Mouse (Mus musculus) liver, embryonic 15.5 days (tissue): ENCODE measurements around the gene Myh9. TPM values are rescaled to one million over a fixed set of nuclear protein-coding genes. Genes with fewer than 3 reads are reported as not detected.

ENCODE experiments used
- ATAC-seq: fragments of 200-750 bp; cut with Nextera tagmentation; 2 replicates; pipeline ENCODE4 v1.8.0; 2017; ENCODE audit warnings: moderate number of reproducible peaks, mild to moderate bottlenecking, moderate library complexity; ENCODE audit not compliant: insufficient read depth
- H3K27ac ChIP-seq: fragments of 300-500 bp; sonication (generic); replicated peaks from 2 replicates; pipeline ENCODE4 v1.5.1; 2015; ENCODE audit warnings: mild to moderate bottlenecking, inconsistent platforms
- H3K27me3 ChIP-seq: fragments of 300-500 bp; sonication (generic); 2 replicates; pipeline ENCODE4 v1.6.1; 2015; ENCODE audit warnings: mild to moderate bottlenecking, inconsistent platforms
- H3K36me3 ChIP-seq: fragments of 300-500 bp; sonication (generic); replicated peaks from 2 replicates; pipeline ENCODE4 v1.6.1; 2015; ENCODE audit warnings: moderate library complexity, mild to moderate bottlenecking, inconsistent platforms
- H3K4me1 ChIP-seq: fragments of 300-500 bp; sonication (generic); replicated peaks from 2 replicates; pipeline ENCODE4 v1.6.1; 2015; ENCODE audit warnings: inconsistent platforms
- H3K4me2 ChIP-seq: fragments of 300-500 bp; sonication (generic); 2 replicates; pipeline ENCODE4 v1.6.1; 2015; ENCODE audit warnings: moderate library complexity, mild to moderate bottlenecking, inconsistent platforms
- H3K4me3 ChIP-seq: fragments of 300-500 bp; sonication (generic); replicated peaks from 2 replicates; pipeline ENCODE4 v1.5.1; 2015; ENCODE audit warnings: mild to moderate bottlenecking, inconsistent platforms
- H3K9ac ChIP-seq: fragments of 300-500 bp; sonication (generic); 2 replicates; pipeline ENCODE4 v1.6.1; 2015; ENCODE audit warnings: moderate library complexity, mild to moderate bottlenecking, inconsistent platforms
- H3K9me3 ChIP-seq: fragments of 300-500 bp; sonication (generic); replicated peaks from 2 replicates; pipeline ENCODE4 v1.6.1; 2016; ENCODE audit warnings: inconsistent platforms
- WGBS: fragments of 180-500 bp; shearing (Covaris S2); methylation state at CpG from one replicate; pipeline ENCODE4 v1.1.7; 2015; ENCODE audit warnings: mixed read lengths; ENCODE audit not compliant: insufficient replicate concordance; 5-methylcytosine and 5-hydroxymethylcytosine counted together
- polyA plus RNA-seq: library from polyadenylated mRNA; unstranded; fragments of >200 nt; fragmentation: Nextera tagmentation; extraction: Ambion mirVana; gene quantifications from 2 replicates; pipeline ENCODE4 v1.2.1, GENCODE M21; 2015

The Myh9 gene
- polyA plus RNA-seq, 1 experiment from 2014 or later = 19.5 TPM

DNA sequence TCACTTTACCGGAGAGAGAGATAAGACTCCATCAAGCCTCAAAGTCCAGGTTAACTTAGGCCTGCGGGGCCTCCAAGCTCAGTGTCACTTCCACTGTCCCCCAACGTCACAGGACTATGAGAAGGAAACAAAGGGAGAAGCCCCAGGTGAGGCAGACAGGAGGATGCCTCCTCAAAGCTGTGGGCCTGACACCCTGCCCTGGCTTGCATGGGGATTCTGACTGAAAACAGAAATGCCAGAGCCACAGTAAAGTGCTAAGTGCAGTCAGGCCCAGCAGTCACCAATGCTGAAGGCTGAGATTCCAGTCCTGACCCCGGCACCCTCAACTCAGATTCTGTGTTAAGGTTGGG is 25.4 kb downstream of the Myh9 start:
- Histone ChIP-seq H3K27ac (no peak overlapping the region; the same call in none of the 2 replicates), H3K9me3 (no peaks in the 10 kb centered on the region), H3K4me3 (no peak overlapping the region), H3K9ac (no peak overlapping the region), H3K4me1 (peaks cover 83% of the 10 kb centered on the region), H3K27me3 (no peaks in the 10 kb centered on the region), H3K4me2 (peak overlapping the region; percentile 30), H3K36me3 (peaks cover 31% of the 10 kb centered on the region)
- WGBS = 37% methylated on average over 4 of the region's 4 CpGs
- ATAC-seq = no peak

- Histone ChIP-seq H3K27ac (peak overlapping the region; percentile 57), H3K27me3 (no peaks in the 10 kb centered on the region), H3K4me1 (peaks cover 78% of the 10 kb centered on the region), H3K9ac (no peak overlapping the region), H3K9me3 (no peaks in the 10 kb centered on the region), H3K4me3 (no peak overlapping the region), H3K36me3 (peaks cover 37% of the 10 kb centered on the region), H3K4me2 (peak overlapping the region; percentile 30)
- ATAC-seq = no peak
- 38% methylated on average over 17 of the region's 17 CpGs for WGBS
Observed at GRCm38 (mm10) chr15:77815867-77816600, 25.9 kb downstream of the Myh9 start.

- no peaks in the 10 kb centered on the region for H3K27me3 ChIP-seq
Observed at GRCm38 (mm10) chr15:77813639-77814375, 28.2 kb downstream of the Myh9 start.

DNA sequence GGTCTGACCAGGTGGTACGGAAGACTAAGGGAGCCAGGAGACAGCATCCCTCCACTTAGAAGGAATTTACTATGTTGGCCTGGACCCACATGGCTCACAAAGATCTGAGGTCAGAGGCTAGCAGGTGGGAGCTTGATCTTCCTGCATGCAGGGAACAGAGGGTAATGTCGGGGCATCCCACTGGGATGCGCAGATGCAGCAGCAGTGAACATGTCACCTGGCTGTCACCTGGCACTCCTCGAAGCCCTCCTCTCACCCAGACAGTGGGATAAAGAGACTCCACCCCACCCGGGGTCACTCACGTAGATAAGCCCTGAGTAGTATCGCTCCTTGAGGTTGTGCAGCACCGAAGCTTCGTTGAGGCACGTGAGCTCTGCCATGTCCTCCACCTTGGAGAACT is 29.4 kb downstream of the Myh9 start:
- Histone ChIP-seq H3K36me3 (peaks cover 62% of the 10 kb centered on the region), H3K27ac (no peak overlapping the region), H3K4me3 (no peak overlapping the region), H3K4me1 (peaks cover 49% of the 10 kb centered on the region), H3K9ac (no peak overlapping the region), H3K27me3 (no peaks in the 10 kb centered on the region), H3K9me3 (no peaks in the 10 kb centered on the region), H3K4me2 (no peak overlapping the region)
- ATAC-seq = no peak
- 75% methylated on average over 10 of the region's 10 CpGs for WGBS

More at GRCm38 (mm10) chr15:77813639-77814375, 28.2 kb downstream of the Myh9 start:
- H3K9ac ChIP-seq = no peak overlapping the region
- H3K4me1 ChIP-seq = peaks cover 59% of the 10 kb centered on the region
- 68% methylated on average over 6 of the region's 6 CpGs for WGBS
- H3K4me2 ChIP-seq = no peak overlapping the region
- 0 out of 2 replicates have a peak overlapping the region, but pooled peaks have one; percentile 29 for H3K27ac ChIP-seq
- peaks cover 50% of the 10 kb centered on the region for H3K36me3 ChIP-seq
- H3K9me3 ChIP-seq = no peaks in the 10 kb centered on the region
- ATAC-seq = no peak
- no peak overlapping the region for H3K4me3 ChIP-seq

- ATAC-seq = no peak
- peaks cover 47% of the 10 kb centered on the region for H3K4me1 ChIP-seq
- peaks cover 76% of the 10 kb centered on the region for H3K36me3 ChIP-seq
- WGBS = 77% methylated on average over 11 of the region's 11 CpGs
- H3K9ac ChIP-seq = no peak overlapping the region
- H3K4me2 ChIP-seq = no peak overlapping the region
- no peak overlapping the region for H3K4me3 ChIP-seq
- no peaks in the 10 kb centered on the region for H3K9me3 ChIP-seq
- H3K27ac ChIP-seq = no peak overlapping the region
- H3K27me3 ChIP-seq = no peaks in the 10 kb centered on the region
Observed at GRCm38 (mm10) chr15:77811099-77811760, 30.7 kb downstream of the Myh9 start.

GRCm38 (mm10) chr15:77810416-77811098 is 31.4 kb downstream of the Myh9 start:
- no peak for ATAC-seq
- Histone ChIP-seq H3K9ac (no peak overlapping the region), H3K4me2 (no peak overlapping the region), H3K9me3 (no peaks in the 10 kb centered on the region), H3K4me3 (no peak overlapping the region), H3K36me3 (peaks cover 83% of the 10 kb centered on the region), H3K27ac (no peak overlapping the region), H3K27me3 (no peaks in the 10 kb centered on the region), H3K4me1 (peaks cover 42% of the 10 kb centered on the region)
- WGBS = 78% methylated on average over 17 of the region's 17 CpGs

DNA sequence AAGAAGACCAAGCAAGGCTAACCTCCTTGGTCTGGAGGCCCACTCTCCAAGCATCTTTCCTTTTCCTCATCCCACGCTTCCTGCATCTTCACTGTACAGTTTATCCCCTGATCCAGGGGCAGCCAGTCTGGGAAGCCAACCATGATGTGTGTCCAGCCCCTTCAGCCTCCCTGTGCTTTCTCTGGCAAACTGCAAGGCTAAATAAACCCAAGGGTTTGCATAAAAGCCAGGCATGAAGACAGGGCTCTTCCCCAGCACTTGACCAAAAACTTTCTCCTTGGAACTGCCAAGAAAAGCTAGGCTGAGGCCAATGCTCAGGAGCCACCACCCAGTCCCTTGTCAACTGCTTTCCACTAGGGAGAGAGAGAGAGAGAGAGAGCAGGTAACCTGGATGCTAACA is 32.5 kb downstream of the Myh9 start:
- Histone ChIP-seq H3K4me1 (peaks cover 40% of the 10 kb centered on the region), H3K27ac (no peak overlapping the region), H3K4me3 (no peak overlapping the region), H3K9ac (no peak overlapping the region), H3K27me3 (no peaks in the 10 kb centered on the region), H3K36me3 (peaks cover 94% of the 10 kb centered on the region), H3K4me2 (no peak overlapping the region), H3K9me3 (no peaks in the 10 kb centered on the region)
- 94% methylated on average over 1 of the region's 1 CpGs for WGBS
- ATAC-seq = no peak

DNA sequence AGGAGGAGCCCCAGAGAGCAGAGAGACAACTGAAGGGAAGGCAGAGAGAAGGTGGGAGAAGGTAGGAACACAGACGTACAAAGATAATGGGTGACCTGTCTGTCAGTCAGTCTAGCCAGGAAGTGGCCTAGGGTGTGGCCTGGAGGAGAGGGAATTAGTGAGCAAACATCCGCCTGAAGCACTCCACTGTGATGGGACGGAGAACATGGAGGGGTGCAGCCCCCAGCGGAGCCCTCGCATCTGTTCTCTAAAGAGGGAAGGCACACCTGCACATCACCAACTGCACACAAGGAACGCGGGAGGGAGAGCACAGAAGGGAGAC is 34.8 kb downstream of the Myh9 start:
- Histone ChIP-seq H3K4me2 (no peak overlapping the region), H3K4me1 (peaks cover 42% of the 10 kb centered on the region), H3K9me3 (no peaks in the 10 kb centered on the region), H3K27me3 (no peaks in the 10 kb centered on the region), H3K36me3 (peaks cover 98% of the 10 kb centered on the region), H3K4me3 (no peak overlapping the region), H3K27ac (no peak overlapping the region), H3K9ac (no peak overlapping the region)
- ATAC-seq = no peak
- WGBS = 67% methylated on average over 7 of the region's 7 CpGs

DNA sequence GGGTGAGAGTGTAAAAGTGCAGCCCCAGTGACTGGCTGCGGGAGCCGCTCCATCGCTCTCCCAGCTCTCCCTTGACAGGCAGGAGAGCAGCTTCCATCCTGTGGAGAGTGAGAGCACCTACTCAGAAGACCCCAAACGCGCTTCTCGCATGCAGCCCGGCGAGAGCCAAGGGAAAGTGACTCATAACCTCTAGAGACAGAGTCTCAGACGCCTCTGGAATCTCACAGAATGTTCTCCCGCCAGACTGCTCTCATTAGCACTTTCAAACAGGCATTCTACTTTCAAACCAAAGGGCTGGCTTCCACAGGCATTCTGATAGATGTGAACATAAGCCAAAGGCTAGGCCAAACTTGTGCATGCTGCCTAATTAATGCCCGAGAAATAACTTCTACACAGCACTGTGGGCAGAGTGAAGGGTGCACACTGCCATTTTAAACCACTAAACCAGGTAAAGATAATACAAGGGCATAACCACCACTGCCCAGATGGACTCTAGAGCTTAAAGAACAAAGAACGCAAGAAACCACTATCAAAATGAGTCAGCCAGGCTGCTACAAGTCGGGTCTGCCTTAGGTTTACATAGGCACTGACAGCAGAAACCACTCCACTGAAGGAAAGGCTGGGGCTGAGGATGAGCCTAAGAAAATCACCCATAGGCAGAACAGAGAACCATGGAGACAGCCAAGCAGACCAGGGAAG is 35.3 kb downstream of the Myh9 start:
- H3K27ac ChIP-seq = no peak overlapping the region
- 70% methylated on average over 13 of the region's 13 CpGs for WGBS
- no peaks in the 10 kb centered on the region for H3K27me3 ChIP-seq
- H3K4me3 ChIP-seq = no peak overlapping the region
- ATAC-seq = no peak
- no peak overlapping the region for H3K9ac ChIP-seq
- no peak overlapping the region for H3K4me2 ChIP-seq
- peaks cover 48% of the 10 kb centered on the region for H3K4me1 ChIP-seq
- no peaks in the 10 kb centered on the region for H3K9me3 ChIP-seq
- H3K36me3 ChIP-seq = peaks cover 98% of the 10 kb centered on the region

DNA sequence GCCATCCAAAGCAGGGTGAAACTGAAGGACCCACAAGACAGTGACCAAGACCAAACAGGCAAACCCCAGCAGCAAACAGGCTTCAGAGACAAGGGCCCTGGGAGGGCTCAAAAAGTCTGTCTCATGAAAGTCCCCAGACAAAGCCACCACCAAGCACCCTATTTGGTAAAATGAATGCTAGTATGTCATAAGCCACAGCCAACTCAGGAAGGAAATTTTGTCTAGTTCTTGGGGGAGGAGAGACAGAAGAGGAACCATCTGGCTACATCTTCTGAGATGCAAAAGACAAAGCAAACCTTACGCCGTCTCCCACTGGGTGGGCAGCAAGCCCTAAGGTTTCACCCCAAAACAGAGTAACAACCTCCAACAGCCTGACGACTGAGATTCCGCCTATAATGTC is 36.3 kb downstream of the Myh9 start:
- 79% methylated on average over 4 of the region's 4 CpGs for WGBS
- Histone ChIP-seq H3K9me3 (no peaks in the 10 kb centered on the region), H3K4me3 (no peak overlapping the region), H3K9ac (no peak overlapping the region), H3K4me1 (peaks cover 57% of the 10 kb centered on the region), H3K36me3 (peaks cover 98% of the 10 kb centered on the region), H3K27ac (no peak overlapping the region), H3K4me2 (no peak overlapping the region), H3K27me3 (no peaks in the 10 kb centered on the region)
- no peak for ATAC-seq
